Mouse (Mus musculus) embryo, embryonic 9.5 days (tissue): ENCODE measurements around the gene Zfand4.
"Not testable (repeated sequence)": the region's sequence is repeated elsewhere in the genome, so short reads cannot be mapped to it uniquely, and the experiment has no call there.

ENCODE experiments used
- DNase-seq: peaks from one replicate; pipeline ENCODE4 v3.0.0-alpha.2; 2017; ENCODE audit errors: extremely low spot score

Zfand4 gene

GRCm38 (mm10) chr6:116319259-116319658, 55.2 kb downstream of the Zfand4 start:
- no peak for DNase-seq

- DNase-seq, result no peak
These were observed 62.6 kb downstream of the Zfand4 start for GRCm38 (mm10) chr6:116326641-116327040.

- no peak for DNase-seq
These were observed 67.4 kb downstream of the Zfand4 start for GRCm38 (mm10) chr6:116331396-116331795.

- DNase-seq, result no peak
These were observed 73.4 kb downstream of the Zfand4 start for GRCm38 (mm10) chr6:116337466-116337834.

- DNase-seq, result peak; percentile 91
These were observed 73.9 kb downstream of the Zfand4 start, which contains the start of gene March8 for GRCm38 (mm10) chr6:116337835-116338501. March8 (plus strand) TSS chr6:116338024.

GRCm38 (mm10) chr6:116338520-116338919, 74.5 kb downstream of the Zfand4 start:
- no peak for DNase-seq

- DNase-seq, result no peak
These were observed 75.1 kb downstream of the Zfand4 start for GRCm38 (mm10) chr6:116339088-116339487.

- no peak for DNase-seq
These were observed 76.5 kb downstream of the Zfand4 start for GRCm38 (mm10) chr6:116340521-116340920.

- DNase-seq, result no peak
These were observed 83.9 kb downstream of the Zfand4 start for GRCm38 (mm10) chr6:116347953-116348352.

- no peak for DNase-seq
These were observed 86.0 kb downstream of the Zfand4 start for GRCm38 (mm10) chr6:116349997-116350396.

GRCm38 (mm10) chr6:116350643-116351042, 86.6 kb downstream of the Zfand4 start:
- DNase-seq, result no peak

- no peak for DNase-seq
These were observed 87.5 kb downstream of the Zfand4 start for GRCm38 (mm10) chr6:116351534-116351933.

GRCm38 (mm10) chr6:116353428-116353827, 89.4 kb downstream of the Zfand4 start:
- DNase-seq, result no peak

GRCm38 (mm10) chr6:116356311-116356947, 92.4 kb downstream of the Zfand4 start:
- not testable (repeated sequence) for DNase-seq

- DNase-seq, result no peak
These were observed 92.9 kb downstream of the Zfand4 start for GRCm38 (mm10) chr6:116356948-116357325.

- DNase-seq, result no peak
These were observed 94.0 kb downstream of the Zfand4 start for GRCm38 (mm10) chr6:116358056-116358455.

GRCm38 (mm10) chr6:116359256-116359655, 95.2 kb downstream of the Zfand4 start:
- no peak for DNase-seq

GRCm38 (mm10) chr6:116361463-116361862, 97.4 kb downstream of the Zfand4 start:
- no peak for DNase-seq

- no peak for DNase-seq
These were observed 98.0 kb downstream of the Zfand4 start for GRCm38 (mm10) chr6:116361993-116362392.

GRCm38 (mm10) chr6:116367971-116368370, 103.9 kb downstream of the Zfand4 start:
- DNase-seq, result no peak

- no peak for DNase-seq
These were observed 105.8 kb downstream of the Zfand4 start for GRCm38 (mm10) chr6:116369811-116370210.

- no peak for DNase-seq
These were observed 106.4 kb downstream of the Zfand4 start for GRCm38 (mm10) chr6:116370216-116370976.

GRCm38 (mm10) chr6:116371500-116371899, 107.5 kb downstream of the Zfand4 start:
- DNase-seq, result no peak
